Mouse (Mus musculus): ENCODE measurements around the gene Hspa1a. TPM values are rescaled to one million over a fixed set of nuclear protein-coding genes. Genes with fewer than 3 reads are reported as not detected.

Gene Hspa1a
- polyA plus RNA-seq (2014; fragmentation: Illumina TruSeq; extraction: RNeasy Lipid Tissue Mini Kit (QIAGEN cat#74804); ENCODE audit: low read depth, low replicate concordance), result 4.5 TPM

DNA sequence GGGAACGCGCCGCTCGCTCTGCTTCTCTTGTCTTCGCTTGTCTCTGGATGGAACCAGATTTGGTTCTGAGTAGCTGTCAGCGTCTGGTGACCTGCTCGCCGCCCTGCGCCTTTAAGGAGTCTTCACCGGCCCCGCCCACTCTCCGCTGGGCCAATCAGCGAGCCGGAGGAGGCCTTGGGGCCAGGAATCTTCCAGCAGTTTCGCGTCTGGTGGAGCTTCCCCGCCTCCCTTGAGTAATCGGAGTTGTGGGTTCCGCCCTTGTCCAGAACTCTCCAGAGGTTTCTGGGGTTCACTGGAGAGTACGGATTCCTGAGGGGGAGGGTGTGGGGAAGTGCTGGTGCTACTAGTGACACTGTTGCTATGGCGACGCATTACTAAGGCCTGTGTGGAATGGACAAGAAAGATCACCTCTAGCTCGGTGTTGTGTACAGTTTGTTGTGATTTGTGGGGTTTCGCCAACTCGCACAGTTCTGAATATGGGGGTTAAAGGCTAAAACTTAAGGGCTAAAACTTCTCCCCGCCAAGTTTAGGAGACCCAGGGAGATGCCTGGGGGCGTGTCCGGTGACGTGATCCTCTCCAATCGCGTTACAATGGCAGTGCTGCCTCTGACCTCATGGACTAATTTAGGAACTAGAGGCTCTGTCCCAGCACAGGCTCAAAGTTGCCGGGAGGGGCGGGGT, at the start of gene Hspa1a, which contains the start of gene Hspa1l:
TSS of gene Hspa1a (minus strand) at position 88 of the 681 bp plus-strand sequence.
TSS of gene Hspa1l (plus strand) at position 635 of the 681 bp plus-strand sequence.

DNA sequence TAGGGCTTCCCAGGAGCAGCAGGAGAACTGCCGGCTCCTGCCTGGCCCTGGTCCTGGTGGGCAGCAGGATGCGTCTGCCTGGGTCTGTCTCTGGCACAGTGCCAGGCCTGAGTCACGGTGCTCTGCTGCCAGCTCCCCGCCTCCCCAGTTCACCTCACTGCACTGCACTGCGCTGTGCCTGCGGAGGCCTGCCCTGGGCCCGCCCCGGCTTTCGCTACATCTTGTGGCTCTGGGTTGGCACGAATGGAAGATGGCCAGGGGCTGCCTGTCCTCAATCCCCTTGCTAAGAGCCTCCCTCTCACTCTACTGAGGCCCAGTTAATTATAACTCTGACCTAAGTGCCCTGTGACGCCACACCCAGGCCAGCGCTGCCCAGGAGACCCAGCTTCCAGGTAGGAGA, 44.4 kb upstream of the Hspa1a start, which contains the start of gene Vwa7:
TSS of gene Vwa7 (plus strand) at position 204 of the 400 bp plus-strand sequence.

DNA sequence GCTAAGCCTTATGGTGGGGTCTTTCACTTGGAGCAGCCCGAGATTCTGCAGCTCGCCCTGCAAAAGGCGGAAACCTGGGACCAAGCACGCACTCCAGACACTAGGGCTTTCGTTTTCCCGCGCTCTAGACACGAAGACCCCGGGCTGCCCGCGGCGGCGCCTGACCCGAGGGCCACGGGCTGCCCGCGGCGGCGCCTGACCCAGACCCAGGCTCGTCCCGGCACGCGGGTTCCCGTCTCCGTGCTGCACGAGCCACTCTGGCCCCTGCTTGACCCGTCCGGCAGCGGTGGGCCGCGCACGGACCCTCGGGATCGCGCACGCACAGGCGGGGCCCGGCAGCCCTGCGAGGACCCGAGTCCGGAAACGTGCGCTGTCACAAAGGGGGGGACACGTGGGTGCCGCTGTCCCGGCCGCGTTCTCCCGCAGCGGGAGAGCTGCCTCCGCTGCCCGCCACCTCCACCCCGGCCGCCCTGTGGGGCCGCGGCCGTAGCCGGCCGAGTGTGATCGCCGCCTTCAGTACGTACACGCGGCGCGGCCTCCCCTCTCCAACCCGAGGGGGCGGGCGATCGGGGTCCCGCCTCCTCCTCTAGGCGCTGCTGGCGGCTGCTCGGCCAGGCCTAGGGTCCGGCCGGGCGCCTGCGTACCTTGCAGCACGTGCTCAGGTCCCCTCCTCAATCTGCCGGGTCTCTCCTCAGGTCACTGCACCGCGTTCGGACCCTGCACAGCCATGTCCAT, 28.9 kb upstream of the Hspa1a start, which contains the start of gene Vars:
TSS of gene Vars (plus strand) at position 271 of the 735 bp plus-strand sequence.

DNA sequence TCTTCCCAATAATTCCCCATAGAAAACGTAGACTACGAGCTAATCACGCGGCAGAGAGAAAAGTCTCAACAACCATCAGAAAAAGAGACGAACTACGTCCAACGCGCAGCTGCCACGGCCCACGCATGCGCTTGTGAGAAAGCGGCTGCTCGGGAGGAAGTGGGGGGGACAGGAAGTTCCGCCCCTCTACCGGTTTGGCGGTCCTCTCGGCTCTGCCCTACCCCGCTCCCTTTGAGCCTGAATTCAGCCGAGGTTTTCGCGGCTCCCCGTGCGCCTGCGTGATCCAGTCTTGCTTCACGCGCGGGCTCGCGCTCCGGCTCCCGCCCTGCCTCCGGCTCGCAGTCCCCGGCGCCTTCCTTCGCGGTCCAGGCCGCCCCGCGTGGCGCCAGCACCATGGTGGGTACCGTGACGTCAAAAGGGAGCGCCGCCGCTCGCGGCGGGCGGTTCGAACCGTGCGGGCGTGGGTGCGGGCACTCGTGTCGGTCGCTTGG, 9.8 kb upstream of the Hspa1a start, which contains the start of gene Lsm2:
TSS of gene Lsm2 (plus strand) at position 173 of the 491 bp plus-strand sequence.

DNA sequence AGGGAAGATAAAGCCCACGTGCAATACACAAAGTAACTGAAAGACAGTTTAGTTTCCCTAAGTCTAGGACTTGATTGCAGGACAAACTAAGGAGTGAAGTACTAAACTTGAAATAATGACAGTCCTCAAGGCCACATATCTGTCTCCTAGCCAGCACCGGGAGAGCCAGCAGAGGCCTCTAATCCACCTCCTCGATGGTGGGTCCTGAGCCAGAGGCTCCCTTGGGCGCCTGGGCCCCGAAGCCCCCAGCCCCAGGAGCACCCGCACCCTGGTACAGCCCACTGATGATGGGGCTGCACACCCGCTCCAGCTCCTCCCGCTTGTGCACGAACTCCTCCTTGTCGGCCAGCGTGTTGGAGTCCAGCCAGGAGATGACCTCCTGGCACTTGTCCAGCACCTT, 2.1 kb downstream of the Hspa1a start, which contains the start of gene Gm20481:
TSS of gene Gm20481 (plus strand) at position 91 of the 400 bp plus-strand sequence.

DNA sequence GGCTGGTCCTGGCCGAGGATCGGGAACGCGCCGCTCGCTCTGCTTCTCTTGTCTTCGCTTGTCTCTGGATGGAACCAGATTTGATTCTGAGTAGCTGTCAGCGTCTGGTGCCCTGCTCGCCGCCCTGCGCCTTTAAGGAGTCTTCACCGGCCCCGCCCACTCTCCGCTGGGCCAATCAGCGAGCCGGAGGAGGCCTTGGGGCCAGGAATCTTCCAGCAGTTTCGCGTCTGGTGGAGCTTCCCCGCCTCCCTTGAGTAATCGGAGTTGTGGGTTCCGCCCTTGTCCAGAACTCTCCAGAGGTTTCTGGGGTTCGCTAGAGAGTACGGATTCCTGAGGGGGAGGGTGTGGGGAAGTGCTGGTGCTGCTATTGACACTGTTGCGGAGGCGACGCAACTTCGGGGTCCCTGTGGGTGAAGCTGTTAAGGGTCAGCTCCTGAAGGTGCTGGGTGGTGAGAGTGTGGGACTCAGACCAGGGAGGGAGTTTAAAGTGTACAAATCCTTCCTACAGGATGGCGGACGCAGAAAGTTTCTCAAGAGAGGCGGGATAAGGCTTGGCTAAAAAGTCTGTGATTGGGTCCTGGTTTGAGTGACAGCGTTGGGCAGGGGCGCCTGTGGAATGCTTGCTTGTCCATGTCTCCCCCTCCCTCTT, 12.7 kb downstream of the Hspa1a start, which contains the start of gene Hspa1b:
TSS of gene Hspa1b (minus strand) at position 109 of the 649 bp plus-strand sequence.

DNA sequence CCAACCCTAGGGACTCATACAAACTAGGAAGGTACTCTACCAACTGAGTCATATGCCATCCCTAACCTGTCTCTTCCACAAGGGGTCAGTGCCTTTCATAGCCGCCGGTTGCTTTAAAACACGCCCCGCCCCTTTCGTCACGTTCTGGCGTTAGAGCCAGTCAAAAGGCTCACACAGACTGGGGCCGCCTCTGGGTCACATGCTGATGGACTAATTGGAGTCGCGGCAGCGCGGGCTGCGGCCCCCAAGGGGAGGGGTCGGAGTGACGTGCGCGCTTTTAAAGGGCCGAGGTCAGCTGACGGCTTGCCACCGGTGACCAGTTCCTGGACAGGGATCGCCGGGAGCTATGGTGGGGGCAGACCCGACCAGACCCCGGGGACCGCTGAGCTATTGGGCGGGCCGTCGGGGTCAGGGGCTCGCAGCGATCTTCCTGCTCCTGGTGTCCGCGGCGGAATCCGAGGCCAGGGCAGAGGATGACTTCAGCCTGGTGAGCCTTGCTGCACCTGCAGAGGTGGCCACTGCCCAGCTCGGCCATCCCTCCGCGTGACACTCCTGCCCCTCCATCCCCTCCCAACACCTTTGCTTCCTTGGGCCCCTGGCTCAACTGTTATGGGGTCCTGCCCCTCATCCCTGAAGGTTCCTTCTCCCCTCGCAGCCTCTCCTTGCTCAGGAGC, 40.8 kb downstream of the Hspa1a start, which contains the start of gene Neu1:
TSS of gene Neu1 (plus strand) at position 193 of the 674 bp plus-strand sequence.

Other genes with a start within 250 kb of the Hspa1a start
- gene C4b, start 228.3 kb downstream of the Hspa1a start, polyA plus RNA-seq (2014; fragmentation: Illumina TruSeq; extraction: RNeasy Lipid Tissue Mini Kit (QIAGEN cat#74804); ENCODE audit: low read depth, low replicate concordance), result 1.8 TPM
- not detected for gene Cyp21a1, start 167.6 kb downstream of the Hspa1a start, polyA plus RNA-seq (2014; fragmentation: Illumina TruSeq; extraction: RNeasy Lipid Tissue Mini Kit (QIAGEN cat#74804); ENCODE audit: low read depth, low replicate concordance)
- 23.0 TPM for gene Stk19, start 135.2 kb downstream of the Hspa1a start, polyA plus RNA-seq (2014; fragmentation: Illumina TruSeq; extraction: RNeasy Lipid Tissue Mini Kit (QIAGEN cat#74804); ENCODE audit: low read depth, low replicate concordance)
- 3.0 TPM for gene Dxo, start 135.1 kb downstream of the Hspa1a start, polyA plus RNA-seq (2014; fragmentation: Illumina TruSeq; extraction: RNeasy Lipid Tissue Mini Kit (QIAGEN cat#74804); ENCODE audit: low read depth, low replicate concordance)
- 5.6 TPM for gene Skiv2l, start 121.9 kb downstream of the Hspa1a start, polyA plus RNA-seq (2014; fragmentation: Illumina TruSeq; extraction: RNeasy Lipid Tissue Mini Kit (QIAGEN cat#74804); ENCODE audit: low read depth, low replicate concordance)
- gene Nelfe, start 121.8 kb downstream of the Hspa1a start, polyA plus RNA-seq (2014; fragmentation: Illumina TruSeq; extraction: RNeasy Lipid Tissue Mini Kit (QIAGEN cat#74804); ENCODE audit: low read depth, low replicate concordance), result 1.1 TPM
- gene Cfb, start 109.6 kb downstream of the Hspa1a start, polyA plus RNA-seq (2014; fragmentation: Illumina TruSeq; extraction: RNeasy Lipid Tissue Mini Kit (QIAGEN cat#74804); ENCODE audit: low read depth, low replicate concordance), result 18.5 TPM
- 1.1 TPM for gene Zbtb12, start 92.7 kb downstream of the Hspa1a start, polyA plus RNA-seq (2014; fragmentation: Illumina TruSeq; extraction: RNeasy Lipid Tissue Mini Kit (QIAGEN cat#74804); ENCODE audit: low read depth, low replicate concordance)
- gene Gm20547, start 90.1 kb downstream of the Hspa1a start, polyA plus RNA-seq (2014; fragmentation: Illumina TruSeq; extraction: RNeasy Lipid Tissue Mini Kit (QIAGEN cat#74804); ENCODE audit: low read depth, low replicate concordance), result 2.3 TPM
- gene C2, start 73.9 kb downstream of the Hspa1a start, polyA plus RNA-seq (2014; fragmentation: Illumina TruSeq; extraction: RNeasy Lipid Tissue Mini Kit (QIAGEN cat#74804); ENCODE audit: low read depth, low replicate concordance), result 1.0 TPM
- 10.6 TPM for gene Ehmt2, start 73.7 kb downstream of the Hspa1a start, polyA plus RNA-seq (2014; fragmentation: Illumina TruSeq; extraction: RNeasy Lipid Tissue Mini Kit (QIAGEN cat#74804); ENCODE audit: low read depth, low replicate concordance)
- 32.3 TPM for gene Slc44a4, start 57.7 kb downstream of the Hspa1a start, polyA plus RNA-seq (2014; fragmentation: Illumina TruSeq; extraction: RNeasy Lipid Tissue Mini Kit (QIAGEN cat#74804); ENCODE audit: low read depth, low replicate concordance)
- 15.5 TPM for gene Neu1, start 40.9 kb downstream of the Hspa1a start, polyA plus RNA-seq (2014; fragmentation: Illumina TruSeq; extraction: RNeasy Lipid Tissue Mini Kit (QIAGEN cat#74804); ENCODE audit: low read depth, low replicate concordance)
- 10.1 TPM for gene Hspa1b, start 12.9 kb downstream of the Hspa1a start, polyA plus RNA-seq (2014; fragmentation: Illumina TruSeq; extraction: RNeasy Lipid Tissue Mini Kit (QIAGEN cat#74804); ENCODE audit: low read depth, low replicate concordance)
- not detected for gene Gm20481, start 2.2 kb downstream of the Hspa1a start, polyA plus RNA-seq (2014; fragmentation: Illumina TruSeq; extraction: RNeasy Lipid Tissue Mini Kit (QIAGEN cat#74804); ENCODE audit: low read depth, low replicate concordance)
- gene Hspa1l, start 547 bp upstream of the Hspa1a start, polyA plus RNA-seq (2014; fragmentation: Illumina TruSeq; extraction: RNeasy Lipid Tissue Mini Kit (QIAGEN cat#74804); ENCODE audit: low read depth, low replicate concordance), result 0.22 TPM
- gene Lsm2, start 9.7 kb upstream of the Hspa1a start, polyA plus RNA-seq (2014; fragmentation: Illumina TruSeq; extraction: RNeasy Lipid Tissue Mini Kit (QIAGEN cat#74804); ENCODE audit: low read depth, low replicate concordance), result 12.9 TPM
- gene Vars, start 28.8 kb upstream of the Hspa1a start, polyA plus RNA-seq (2014; fragmentation: Illumina TruSeq; extraction: RNeasy Lipid Tissue Mini Kit (QIAGEN cat#74804); ENCODE audit: low read depth, low replicate concordance), result 1.5 TPM
- gene Vwa7, start 44.4 kb upstream of the Hspa1a start, polyA plus RNA-seq (2014; fragmentation: Illumina TruSeq; extraction: RNeasy Lipid Tissue Mini Kit (QIAGEN cat#74804); ENCODE audit: low read depth, low replicate concordance), result 0.09 TPM
- gene Sapcd1, start 55.9 kb upstream of the Hspa1a start, polyA plus RNA-seq (2014; fragmentation: Illumina TruSeq; extraction: RNeasy Lipid Tissue Mini Kit (QIAGEN cat#74804); ENCODE audit: low read depth, low replicate concordance), result not detected
- 2.5 TPM for gene Msh5, start 74.6 kb upstream of the Hspa1a start, polyA plus RNA-seq (2014; fragmentation: Illumina TruSeq; extraction: RNeasy Lipid Tissue Mini Kit (QIAGEN cat#74804); ENCODE audit: low read depth, low replicate concordance)
- gene Clic1, start 77.8 kb upstream of the Hspa1a start, polyA plus RNA-seq (2014; fragmentation: Illumina TruSeq; extraction: RNeasy Lipid Tissue Mini Kit (QIAGEN cat#74804); ENCODE audit: low read depth, low replicate concordance), result 47.8 TPM
- gene Ddah2, start 86.9 kb upstream of the Hspa1a start, polyA plus RNA-seq (2014; fragmentation: Illumina TruSeq; extraction: RNeasy Lipid Tissue Mini Kit (QIAGEN cat#74804); ENCODE audit: low read depth, low replicate concordance), result not detected
- gene Ly6g6c, start 93.2 kb upstream of the Hspa1a start, polyA plus RNA-seq (2014; fragmentation: Illumina TruSeq; extraction: RNeasy Lipid Tissue Mini Kit (QIAGEN cat#74804); ENCODE audit: low read depth, low replicate concordance), result 1.5 TPM
- 3.0 TPM for gene Mpig6b, start 94.0 kb upstream of the Hspa1a start, polyA plus RNA-seq (2014; fragmentation: Illumina TruSeq; extraction: RNeasy Lipid Tissue Mini Kit (QIAGEN cat#74804); ENCODE audit: low read depth, low replicate concordance)
- gene Ly6g6e, start 104.7 kb upstream of the Hspa1a start, polyA plus RNA-seq (2014; fragmentation: Illumina TruSeq; extraction: RNeasy Lipid Tissue Mini Kit (QIAGEN cat#74804); ENCODE audit: low read depth, low replicate concordance), result 2.8 TPM
- not detected for gene Ly6g6d, start 105.9 kb upstream of the Hspa1a start, polyA plus RNA-seq (2014; fragmentation: Illumina TruSeq; extraction: RNeasy Lipid Tissue Mini Kit (QIAGEN cat#74804); ENCODE audit: low read depth, low replicate concordance)
- not detected for gene Ly6g6f, start 113.5 kb upstream of the Hspa1a start, polyA plus RNA-seq (2014; fragmentation: Illumina TruSeq; extraction: RNeasy Lipid Tissue Mini Kit (QIAGEN cat#74804); ENCODE audit: low read depth, low replicate concordance)
- 5.3 TPM for gene Abhd16a, start 117.1 kb upstream of the Hspa1a start, polyA plus RNA-seq (2014; fragmentation: Illumina TruSeq; extraction: RNeasy Lipid Tissue Mini Kit (QIAGEN cat#74804); ENCODE audit: low read depth, low replicate concordance)
- not detected for gene Ly6g5c, start 136.1 kb upstream of the Hspa1a start, polyA plus RNA-seq (2014; fragmentation: Illumina TruSeq; extraction: RNeasy Lipid Tissue Mini Kit (QIAGEN cat#74804); ENCODE audit: low read depth, low replicate concordance)
- not detected for gene Ly6g5b, start 143.3 kb upstream of the Hspa1a start, polyA plus RNA-seq (2014; fragmentation: Illumina TruSeq; extraction: RNeasy Lipid Tissue Mini Kit (QIAGEN cat#74804); ENCODE audit: low read depth, low replicate concordance)
- 0.85 TPM for gene Gpank1, start 149.3 kb upstream of the Hspa1a start, polyA plus RNA-seq (2014; fragmentation: Illumina TruSeq; extraction: RNeasy Lipid Tissue Mini Kit (QIAGEN cat#74804); ENCODE audit: low read depth, low replicate concordance)
- 96.9 TPM for gene Csnk2b, start 149.9 kb upstream of the Hspa1a start, polyA plus RNA-seq (2014; fragmentation: Illumina TruSeq; extraction: RNeasy Lipid Tissue Mini Kit (QIAGEN cat#74804); ENCODE audit: low read depth, low replicate concordance)
- 2.2 TPM for gene D17H6S53E, start 154.2 kb upstream of the Hspa1a start, polyA plus RNA-seq (2014; fragmentation: Illumina TruSeq; extraction: RNeasy Lipid Tissue Mini Kit (QIAGEN cat#74804); ENCODE audit: low read depth, low replicate concordance)
- not detected for gene Apom, start 159.9 kb upstream of the Hspa1a start, polyA plus RNA-seq (2014; fragmentation: Illumina TruSeq; extraction: RNeasy Lipid Tissue Mini Kit (QIAGEN cat#74804); ENCODE audit: low read depth, low replicate concordance)
- 16.8 TPM for gene Bag6, start 163.0 kb upstream of the Hspa1a start, polyA plus RNA-seq (2014; fragmentation: Illumina TruSeq; extraction: RNeasy Lipid Tissue Mini Kit (QIAGEN cat#74804); ENCODE audit: low read depth, low replicate concordance)
- gene Prrc2a, start 192.7 kb upstream of the Hspa1a start, polyA plus RNA-seq (2014; fragmentation: Illumina TruSeq; extraction: RNeasy Lipid Tissue Mini Kit (QIAGEN cat#74804); ENCODE audit: low read depth, low replicate concordance), result 12.8 TPM
- 7.7 TPM for gene Aif1, start 203.9 kb upstream of the Hspa1a start, polyA plus RNA-seq (2014; fragmentation: Illumina TruSeq; extraction: RNeasy Lipid Tissue Mini Kit (QIAGEN cat#74804); ENCODE audit: low read depth, low replicate concordance)
- gene Lst1, start 216.3 kb upstream of the Hspa1a start, polyA plus RNA-seq (2014; fragmentation: Illumina TruSeq; extraction: RNeasy Lipid Tissue Mini Kit (QIAGEN cat#74804); ENCODE audit: low read depth, low replicate concordance), result not detected
- gene Ltb, start 222.3 kb upstream of the Hspa1a start, polyA plus RNA-seq (2014; fragmentation: Illumina TruSeq; extraction: RNeasy Lipid Tissue Mini Kit (QIAGEN cat#74804); ENCODE audit: low read depth, low replicate concordance), result not detected
- gene Tnf, start 229.9 kb upstream of the Hspa1a start, polyA plus RNA-seq (2014; fragmentation: Illumina TruSeq; extraction: RNeasy Lipid Tissue Mini Kit (QIAGEN cat#74804); ENCODE audit: low read depth, low replicate concordance), result 0.35 TPM
- gene Lta, start 233.2 kb upstream of the Hspa1a start, polyA plus RNA-seq (2014; fragmentation: Illumina TruSeq; extraction: RNeasy Lipid Tissue Mini Kit (QIAGEN cat#74804); ENCODE audit: low read depth, low replicate concordance), result 0.54 TPM
- not detected for gene Gm16181, start 248.7 kb upstream of the Hspa1a start, polyA plus RNA-seq (2014; fragmentation: Illumina TruSeq; extraction: RNeasy Lipid Tissue Mini Kit (QIAGEN cat#74804); ENCODE audit: low read depth, low replicate concordance)